Mouse (Mus musculus) embryo, embryonic 11 days (tissue): ENCODE data around the gene Sh3glb2.

Experiments used
- DNase-seq: peaks from one replicate; pipeline ENCODE4 v3.0.0-alpha.2; 2015

The Sh3glb2 gene

GRCm38 (mm10) chr2:30358533-30359531, at the start of gene Sh3glb2:
Gene Sh3glb2, minus strand, starts transcription at chr2:30359337.
- DNase-seq, result peak; percentile 96

GRCm38 (mm10) chr2:30408452-30409100, 49.4 kb upstream of the Sh3glb2 start:
- DNase-seq, result no peak

- DNase-seq, result no peak
These were observed 48.6 kb upstream of the Sh3glb2 start for GRCm38 (mm10) chr2:30407778-30408177.

GRCm38 (mm10) chr2:30407221-30407620, 48.1 kb upstream of the Sh3glb2 start:
- DNase-seq, result no peak

- no peak for DNase-seq
These were observed 44.7 kb upstream of the Sh3glb2 start for GRCm38 (mm10) chr2:30403870-30404269.

GRCm38 (mm10) chr2:30402843-30403242, 43.7 kb upstream of the Sh3glb2 start:
- DNase-seq, result no peak

GRCm38 (mm10) chr2:30402351-30402826, 43.3 kb upstream of the Sh3glb2 start:
- DNase-seq, result no peak

GRCm38 (mm10) chr2:30401581-30401980, 42.4 kb upstream of the Sh3glb2 start:
- DNase-seq, result no peak

GRCm38 (mm10) chr2:30399191-30400171, 40.3 kb upstream of the Sh3glb2 start:
- DNase-seq, result peak; percentile 55

GRCm38 (mm10) chr2:30397986-30398512, 38.9 kb upstream of the Sh3glb2 start:
- no peak for DNase-seq

GRCm38 (mm10) chr2:30396246-30396645, 37.1 kb upstream of the Sh3glb2 start:
- no peak for DNase-seq

GRCm38 (mm10) chr2:30395757-30396156, 36.6 kb upstream of the Sh3glb2 start:
- no peak for DNase-seq

GRCm38 (mm10) chr2:30393370-30393656, 34.2 kb upstream of the Sh3glb2 start:
- no peak for DNase-seq

- DNase-seq, result peak; percentile 94
These were observed 33.6 kb upstream of the Sh3glb2 start for GRCm38 (mm10) chr2:30392577-30393369.

- DNase-seq, result peak; percentile 98
These were observed 33.0 kb upstream of the Sh3glb2 start, which contains the start of gene Dolpp1 for GRCm38 (mm10) chr2:30392114-30392576. Gene Dolpp1, plus strand, starts transcription at chr2:30392254.

- no peak for DNase-seq
These were observed 29.9 kb upstream of the Sh3glb2 start for GRCm38 (mm10) chr2:30389000-30389399.

- DNase-seq, result no peak
These were observed 27.8 kb upstream of the Sh3glb2 start for GRCm38 (mm10) chr2:30386913-30387312.

GRCm38 (mm10) chr2:30385591-30385990, 26.5 kb upstream of the Sh3glb2 start:
- DNase-seq, result no peak

- DNase-seq, result no peak
These were observed 25.7 kb upstream of the Sh3glb2 start for GRCm38 (mm10) chr2:30384814-30385213.

GRCm38 (mm10) chr2:30381377-30381725, 22.2 kb upstream of the Sh3glb2 start:
- no peak for DNase-seq
